Mouse (Mus musculus) testis, adult 2 months (tissue): Measurements from ENCODE around the gene Syt2.

Experiments
- CTCF ChIP-seq: fragments of 200-500 bp; IDR thresholded peaks from 2 replicates; pipeline ENCODE4 v1.5.1; 2012; ENCODE audit warnings: low read depth, mild to moderate bottlenecking, inconsistent platforms, low read length, moderate library complexity; ENCODE audit not compliant: control insufficient read depth, insufficient read depth, insufficient replicate concordance
- POLR2A ChIP-seq: fragments of 200-500 bp; IDR thresholded peaks from 2 replicates; pipeline ENCODE4 v1.6.1; 2012; ENCODE audit warnings: low read depth, mild to moderate bottlenecking, inconsistent platforms, low read length, moderate library complexity; ENCODE audit not compliant: control insufficient read depth

DNA sequence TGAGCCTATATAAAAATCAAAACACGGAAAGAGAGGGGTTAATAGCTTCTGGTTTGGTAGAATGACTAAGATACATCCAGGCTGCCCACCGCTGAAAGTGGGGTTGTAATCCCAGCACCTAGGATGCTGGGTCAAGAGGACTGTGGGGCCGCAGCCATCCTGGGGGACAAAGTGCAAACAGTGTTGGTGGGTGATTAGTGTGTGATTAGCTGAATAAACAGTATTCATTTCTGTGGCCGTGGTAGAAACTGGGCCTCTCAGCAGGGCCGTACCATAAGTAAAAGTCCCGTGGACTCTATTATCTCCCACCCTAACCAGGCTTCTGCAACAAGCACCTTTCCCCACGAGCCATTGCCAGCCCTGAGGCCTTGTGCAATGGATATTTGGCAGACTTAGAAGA, 12.2 kb upstream of the Syt2 start:
- TF ChIP-seq POLR2A (no peak), CTCF (no peak)
